In genomic region chr15:96631107-96631718, GRCm38 (mm10) we compare ENCODE assay signal across 27 mouse cellular contexts. TPM values are rescaled to one million over a fixed set of nuclear protein-coding genes. Genes with fewer than 3 reads are reported as not detected.
DNase-seq lines count a peak whose midpoint lies in the region; ATAC-seq and TF ChIP-seq lines count a peak whose summit lies in the region.
"Had no signal": no experiment of that assay in that cellular context is flagged by ENCODE, and none has a peak within 500 bp of the region (broad histone marks: within the 10 kb centered on the region; RNA-seq: fewer than 3 reads in every experiment).

No protein-coding gene starts in this region.

- no peak overlapping the region for H3K27ac ChIP-seq in gastrocnemius, adult 2 months
- H3K27ac ChIP-seq: forebrain, embryonic 12.5 days; hindbrain, embryonic 14.5 days; limb, embryonic 13.5 days; liver, embryonic 13.5 days; midbrain, embryonic 12.5 days; stomach, embryonic 15.5 days had no signal

- no peak for TF ChIP-seq CTCF in gastrocnemius, adult 2 months (IDR thresholded peaks at IDR 0.05)

- H3K4me3 ChIP-seq in gastrocnemius, adult 2 months: no peak overlapping the region
- H3K4me3 ChIP-seq: forebrain, embryonic 12.5 days; heart, embryonic 12.5 days; limb, embryonic 13.5 days; liver, embryonic 13.5 days; midbrain, embryonic 12.5 days; stomach, embryonic 15.5 days had no signal

- DNase-seq in 3134 (ENCODE audit: extremely low read depth, insufficient read length, low spot score) (peak; percentile 28), 3T3-L1 (ENCODE audit: low read depth, low spot score) (peak; percentile 42), MEL-GATA-1-ER (ENCODE audit: extremely low read depth, low read depth) (peak; percentile 4)
- no peak for DNase-seq in adrenal gland, adult (ENCODE audit: inconsistent age in 2 of 2, low spot score in 1 of 2)
- DNase-seq in kidney, postnatal 14 days: no peak
- no peak for DNase-seq in gastrocnemius, adult 2 months
- DNase-seq: adrenal gland, adult 2 months; cerebellum, adult 18-20 months; cerebellum, postnatal 14 days; heart, adult 11 months; heart, postnatal 36 days; kidney, adult 9 months; kidney, postnatal 36 days; layer of hippocampus, postnatal 36 days; liver, embryonic 13.5 days; lung, adult 2 months; lung, postnatal 14 days; right cerebral cortex, postnatal 14 days; thymus, adult 18-20 months; thymus, postnatal 4 days had no signal

- intact Hi-C loops in gastrocnemius, adult 2 months (cut with DNase I): no loop called here

- ATAC-seq in hematopoietic stem cell, adult 5-6 weeks (replicated peaks in 1 of 2; ENCODE audit: insufficient read depth in 1 of 2, low FRiP score in 2 of 2, low TSS enrichment in 1 of 2, low read depth in 1 of 2, poor library complexity in 2 of 2, severe bottlenecking in 2 of 2): 0 out of 4 replicates have a peak, but pooled peaks have one; percentile 17 to 19

RNA-seq across cellular contexts. Expression of gene Slc38a1, which starts 11.5 kb away (rescaled TPM):
- total RNA-seq in hematopoietic stem cell, adult 5-6 weeks (2017): 87.5 and 108 TPM in 2 replicates
- total RNA-seq in gastrocnemius, adult 2 months (2021): 1 to 10 TPM; 1.0 to 1.3 TPM

Comparison
In these comparisons a context has a peak if more than half of its experiments do, and no peak if none do; other contexts are left out.
1. DNase-seq: peak in 3134 (single experiment), 3T3-L1 (single experiment) and MEL-GATA-1-ER (single experiment); none in adrenal gland, adult (0 of 2), kidney, postnatal 14 days (single experiment) and gastrocnemius, adult 2 months (single experiment).
2. RNA of gene Slc38a1, which starts 11.5 kb away (total RNA-seq): 87.5 to 108 TPM in hematopoietic stem cell, adult 5-6 weeks; 1.0 to 1.3 TPM in gastrocnemius, adult 2 months; every median in the first group is over 10 times any median in the second.